Mouse (Mus musculus) gastrocnemius, adult 8-10 months (tissue): ENCODE measurements at regions not wholly inside any gene's neighbourhood (a gene's known extent, or its start where the extent isn't known, plus 50 kb on each side); places are given as distances from the start of the nearest gene placed in this dataset.

Experiments
- DNase-seq, 2 experiments: peaks; one replicate each; pipeline ENCODE4 v3.0.0; 2022; ENCODE audit warnings: low spot score in 2 of 2

DNA sequence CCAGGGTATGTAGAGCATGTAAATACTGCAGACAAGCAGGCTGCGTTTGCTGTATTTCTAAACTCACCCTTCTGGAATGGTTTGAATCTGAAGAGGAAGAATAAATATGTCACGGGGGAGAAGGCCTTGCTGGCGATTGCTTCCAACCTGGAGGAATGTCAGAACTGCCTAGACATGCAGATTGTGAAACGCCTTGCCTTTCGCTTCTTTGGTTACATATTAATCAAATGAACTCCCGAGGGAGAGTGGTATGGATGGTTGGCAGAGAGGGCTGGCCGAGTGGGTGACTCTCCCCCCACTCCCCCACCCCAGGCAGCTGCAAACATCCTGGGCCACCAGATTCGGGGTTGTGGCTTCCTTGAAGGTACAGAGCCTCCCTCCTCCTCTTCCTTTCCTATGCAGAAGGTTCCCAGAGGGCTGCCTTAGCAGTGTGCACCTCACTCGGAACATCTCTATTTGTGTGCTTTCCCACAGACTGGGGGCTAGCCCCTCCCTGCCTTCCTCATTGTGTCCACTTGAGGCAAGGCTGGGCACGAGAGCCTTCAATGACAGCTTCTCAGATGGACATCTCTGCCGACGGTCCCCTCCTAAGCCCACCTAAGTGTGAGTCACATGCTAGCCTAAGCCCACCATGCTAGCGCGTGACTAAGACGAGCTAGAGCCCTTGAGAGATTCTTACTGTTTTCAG lies 93.3 kb downstream of the Zfp281 start:
- DNase-seq: no peak

DNA sequence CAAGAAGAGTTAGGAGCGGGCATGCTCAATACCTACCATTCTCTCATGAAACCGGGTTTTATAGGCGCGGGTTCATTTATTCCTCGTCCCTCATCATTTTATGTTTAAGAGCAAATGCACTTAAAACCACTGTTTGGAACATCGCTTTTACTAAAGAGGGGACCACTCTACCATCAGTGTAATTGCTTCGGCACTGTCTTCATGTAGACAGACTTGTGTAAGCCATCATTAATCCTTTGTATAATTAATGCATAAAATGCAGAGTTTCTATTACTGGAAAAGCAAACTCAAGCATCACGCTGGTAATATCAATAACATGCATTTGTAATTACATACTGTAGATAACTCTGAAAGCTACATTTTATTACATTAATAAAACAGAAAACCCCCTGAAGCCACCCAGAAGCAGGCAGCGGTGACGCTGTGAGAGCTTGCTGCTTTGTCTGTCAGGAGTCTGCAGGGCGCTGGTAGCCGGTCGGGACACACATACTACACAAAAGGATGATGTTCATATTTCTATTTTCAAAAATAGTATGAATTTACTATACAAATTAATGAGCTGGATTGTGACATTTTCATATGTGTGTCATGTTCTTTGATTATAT lies 99.2 kb downstream of the Zfp281 start:
- DNase-seq: no peak

DNA sequence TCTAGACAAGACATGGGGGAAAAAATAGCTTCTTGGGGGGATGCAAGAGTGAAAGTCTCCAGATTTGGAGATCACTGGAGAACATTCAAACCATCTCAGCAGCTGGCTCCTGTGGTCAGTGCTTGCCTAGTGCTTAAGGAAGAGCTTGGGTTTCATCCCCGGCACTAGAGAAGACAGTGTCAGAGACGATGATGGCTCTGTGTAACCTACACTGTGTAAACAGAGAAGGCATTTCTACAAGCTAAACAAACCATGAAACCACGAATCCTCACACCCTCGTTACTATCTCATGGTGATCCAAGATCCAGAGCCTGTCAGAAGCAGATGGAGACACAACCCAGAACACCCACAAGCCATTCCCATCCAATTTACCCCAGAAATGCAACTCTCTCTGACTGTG lies 100.5 kb downstream of the Zfp281 start:
- no peak for DNase-seq

DNA sequence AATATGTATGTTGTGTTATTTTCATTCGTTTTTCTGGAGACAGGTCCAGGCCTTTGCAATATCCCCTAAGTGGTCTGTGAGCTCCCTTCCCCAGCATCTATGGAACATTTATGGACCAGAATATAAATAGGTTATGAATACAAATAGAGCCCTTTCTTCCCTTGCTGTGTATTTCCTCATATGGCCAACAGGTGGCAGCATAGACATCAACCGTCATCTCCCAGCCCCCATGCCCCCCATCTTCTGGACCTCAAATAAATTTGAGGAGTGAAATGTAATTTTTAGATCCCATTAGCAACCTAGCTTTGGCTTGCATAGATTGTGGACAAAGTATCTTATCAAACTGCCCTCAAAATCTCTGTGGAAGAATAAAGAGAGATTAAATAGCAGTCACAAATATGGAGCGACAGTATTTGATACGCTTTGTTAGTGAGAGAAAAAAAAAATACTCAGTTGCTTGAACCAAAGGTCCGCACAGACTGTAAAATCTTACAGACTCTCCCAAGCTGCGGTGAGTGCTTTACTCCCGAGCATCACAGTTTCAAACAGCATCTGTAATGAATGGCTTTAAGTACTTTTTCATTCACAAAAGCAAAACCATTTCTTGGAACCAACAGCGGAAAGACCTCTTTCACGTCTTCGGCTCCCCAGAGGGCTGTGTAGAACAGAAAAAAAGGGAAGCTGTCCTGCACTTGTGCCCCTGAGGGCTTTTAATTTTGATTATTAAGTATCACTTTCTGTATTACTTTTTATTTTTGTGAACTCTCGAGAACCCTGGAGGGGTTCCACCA lies 101.6 kb downstream of the Zfp281 start:
- DNase-seq: no peak

- DNase-seq: no peak
Measured at GRCm38 (mm10) chr1:136727868-136728631, 103.3 kb downstream of the Zfp281 start.

GRCm38 (mm10) chr1:136728632-136728944 lies 103.9 kb downstream of the Zfp281 start:
- DNase-seq: no peak

- DNase-seq: no peak
Measured at GRCm38 (mm10) chr1:136730638-136731037, 105.9 kb downstream of the Zfp281 start.

DNA sequence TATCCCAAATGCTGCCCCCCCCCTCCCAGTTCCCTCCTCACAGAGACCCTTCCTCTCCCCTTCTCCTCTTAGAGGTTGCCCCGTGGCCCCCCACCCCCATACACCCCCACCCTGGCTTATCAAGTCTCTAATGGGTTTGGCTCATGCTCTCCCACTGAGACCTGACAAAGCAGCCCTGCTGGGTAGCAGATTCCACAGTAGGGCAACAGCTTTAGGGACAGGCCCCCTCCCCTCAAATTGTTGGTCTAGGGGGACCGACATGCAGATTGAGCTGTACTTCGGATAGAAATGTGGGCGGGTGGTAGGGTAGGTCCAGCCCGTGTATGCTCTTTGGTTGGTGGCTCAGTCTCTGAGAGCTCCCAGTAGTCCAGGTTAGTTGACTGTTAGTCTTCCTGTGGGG lies 113.3 kb downstream of the Zfp281 start:
- DNase-seq: no peak

- peak; percentile 55 to 57 for DNase-seq
Measured at GRCm38 (mm10) chr1:136739486-136739885, 114.8 kb downstream of the Zfp281 start.

DNA sequence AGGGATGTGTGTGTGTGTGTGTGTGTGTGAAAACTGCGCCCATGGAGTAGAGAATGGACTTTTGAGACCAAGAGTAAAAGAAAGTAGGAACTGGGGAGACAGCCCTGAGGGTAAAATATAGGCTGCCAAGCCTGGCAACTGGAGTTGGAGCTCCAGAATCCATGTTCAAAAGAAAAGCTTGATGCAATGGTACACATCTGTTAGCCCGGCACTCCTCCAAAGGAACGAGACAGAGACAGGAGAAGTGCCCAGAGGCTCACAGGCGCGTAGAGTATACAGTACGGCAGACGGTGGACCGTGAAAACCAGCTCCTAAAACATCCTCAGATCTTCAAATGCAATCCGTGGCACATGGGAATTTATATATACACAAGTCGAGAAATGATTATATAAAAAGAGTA lies 116.4 kb downstream of the Zfp281 start:
- no peak for DNase-seq

DNA sequence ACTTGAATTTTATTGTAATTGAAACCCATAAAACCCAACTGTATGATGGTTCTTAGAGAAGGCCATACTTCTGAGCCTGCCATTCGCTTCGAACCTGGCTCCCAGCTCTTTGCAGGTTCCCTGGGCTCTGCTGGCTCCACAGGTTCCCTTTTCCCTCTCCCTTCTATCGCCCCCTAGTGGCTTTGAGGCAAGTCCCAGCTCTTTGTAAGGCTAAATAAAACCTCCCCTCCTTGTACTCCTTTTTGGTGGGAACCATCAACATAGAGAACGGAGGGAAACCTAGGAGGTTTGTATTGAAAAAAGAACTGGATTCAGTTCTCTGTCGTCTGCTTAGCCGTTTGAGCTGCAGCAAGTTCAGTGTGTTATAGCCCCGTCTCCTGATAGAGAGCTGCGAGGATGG lies 124.5 kb downstream of the Zfp281 start:
- DNase-seq: no peak

DNA sequence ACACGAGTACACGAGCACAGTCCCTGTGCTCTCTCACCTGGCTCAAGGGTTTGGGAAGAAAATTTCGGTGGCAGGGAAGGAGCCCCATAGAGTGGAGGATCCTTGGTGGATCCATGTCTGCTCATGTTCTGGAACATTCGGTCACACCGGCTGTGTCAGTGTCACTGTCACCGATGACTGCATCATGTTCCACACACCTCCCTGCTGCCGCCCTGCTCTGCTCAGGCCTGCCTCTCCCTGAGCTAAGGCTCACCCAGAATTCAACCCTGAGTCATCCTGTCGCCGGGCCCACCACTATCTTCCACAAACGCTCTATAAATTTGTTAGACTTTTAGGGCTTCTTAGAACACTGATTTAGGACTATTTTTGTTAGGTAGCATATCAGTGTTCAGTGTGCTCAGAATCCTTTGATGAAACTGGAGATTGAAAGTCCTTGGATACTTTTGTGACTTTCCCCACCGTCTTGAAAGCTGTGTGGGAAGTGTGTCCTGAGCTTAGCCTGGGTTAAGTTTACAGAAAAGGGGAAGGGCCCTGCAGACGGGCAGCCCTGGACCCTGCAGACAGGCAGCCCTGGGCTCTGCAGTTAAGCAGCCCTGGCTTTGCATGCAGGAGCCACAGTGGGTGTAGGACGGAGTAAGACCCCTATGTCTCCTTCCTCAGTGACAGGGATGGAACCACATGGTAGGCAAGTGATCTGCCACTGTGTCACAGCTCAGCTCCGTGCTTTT lies 126.9 kb downstream of the Zfp281 start:
- DNase-seq: no peak

GRCm38 (mm10) chr1:136754286-136754685 lies 129.6 kb downstream of the Zfp281 start:
- no peak for DNase-seq

- DNase-seq: no peak
Measured at GRCm38 (mm10) chr1:136758730-136759129, 134.0 kb downstream of the Zfp281 start.

GRCm38 (mm10) chr1:136759164-136759563 lies 134.5 kb downstream of the Zfp281 start:
- no peak for DNase-seq

- no peak for DNase-seq
Measured at GRCm38 (mm10) chr1:136761467-136761866, 136.8 kb downstream of the Zfp281 start.

- no peak for DNase-seq
Measured at GRCm38 (mm10) chr1:136768969-136769401, 144.3 kb downstream of the Zfp281 start.

DNA sequence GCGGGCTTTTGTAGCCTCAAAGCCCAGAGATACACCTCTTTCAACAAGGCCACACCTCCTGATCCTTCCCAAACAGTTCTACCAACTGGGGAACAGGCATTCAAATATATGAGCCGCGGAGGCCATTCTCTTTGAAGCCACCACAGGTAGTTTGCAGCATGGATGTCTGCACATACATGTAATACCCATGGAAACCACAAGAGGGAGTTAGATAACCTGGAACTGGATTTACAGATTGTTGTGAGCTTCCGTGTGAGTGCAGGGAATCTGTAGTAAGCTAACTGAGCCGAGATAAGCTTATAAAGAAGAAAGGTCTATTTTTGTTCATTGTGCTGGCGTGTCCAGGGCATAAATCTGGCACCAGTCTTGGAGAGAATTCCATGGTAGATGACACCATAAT lies 149.0 kb downstream of the Zfp281 start:
- no peak for DNase-seq

GRCm38 (mm10) chr1:136776211-136776610 lies 151.5 kb downstream of the Zfp281 start:
- no peak for DNase-seq

- DNase-seq: no peak
Measured at GRCm38 (mm10) chr1:136777263-136777980, 152.7 kb downstream of the Zfp281 start.

DNA sequence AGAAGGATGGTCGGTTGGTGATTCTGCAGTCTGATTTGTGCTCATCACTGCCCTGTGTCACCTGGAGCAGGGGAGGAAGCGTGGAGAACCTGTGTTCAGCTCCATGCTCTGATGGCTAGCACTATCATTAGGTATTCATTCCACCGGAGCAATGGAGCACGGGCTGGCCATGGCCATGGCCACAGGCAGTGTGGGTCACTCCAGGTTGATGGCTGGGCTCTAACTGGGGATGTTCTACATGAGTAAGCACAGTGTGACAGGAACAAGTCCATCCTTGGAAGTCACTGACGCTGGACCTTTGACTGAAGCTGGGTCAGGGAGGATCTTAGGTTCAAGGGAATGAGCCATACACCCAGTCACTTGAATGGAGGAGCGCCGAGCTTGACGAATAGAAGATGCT lies 154.7 kb downstream of the Zfp281 start:
- no peak for DNase-seq
